25 mouse cellular contexts compared by ENCODE assay signal in genomic region chr15:93619551-93619950, GRCm38 (mm10).
"Had no signal": no experiment of that assay in that cellular context is flagged by ENCODE, and none has a peak within 500 bp of the region (broad histone marks: within the 10 kb centered on the region; RNA-seq: fewer than 3 reads in every experiment).

No protein-coding gene starts in this region.

- H3K4me1 ChIP-seq: hindbrain, embryonic 13.5 days; hindbrain, embryonic 15.5 days had no signal

- H3K9ac ChIP-seq: forebrain, postnatal 0 days; heart, embryonic 13.5 days; heart, embryonic 15.5 days; hindbrain, embryonic 13.5 days; hindbrain, embryonic 15.5 days; intestine, embryonic 15.5 days; kidney, embryonic 15.5 days; limb, embryonic 12.5 days; liver, embryonic 14.5 days had no signal

- H3K27me3 ChIP-seq: heart, embryonic 13.5 days; heart, embryonic 15.5 days; hindbrain, embryonic 13.5 days; hindbrain, embryonic 15.5 days; intestine, embryonic 15.5 days; kidney, embryonic 15.5 days; limb, embryonic 12.5 days had no signal

- H3K4me2 ChIP-seq: heart, embryonic 11.5 days; heart, embryonic 13.5 days; heart, embryonic 15.5 days; hindbrain, embryonic 13.5 days; hindbrain, embryonic 15.5 days; intestine, embryonic 15.5 days; kidney, embryonic 15.5 days; liver, embryonic 11.5 days had no signal

- ATAC-seq: forebrain, postnatal 0 days; hindbrain, postnatal 0 days; intestine, embryonic 15.5 days had no signal

- H3K4me3 ChIP-seq: heart, embryonic 13.5 days; heart, embryonic 15.5 days; hindbrain, embryonic 13.5 days; hindbrain, embryonic 15.5 days; intestine, embryonic 15.5 days; kidney, embryonic 15.5 days had no signal

- H3K36me3 ChIP-seq: heart, embryonic 13.5 days; heart, embryonic 15.5 days; hindbrain, embryonic 13.5 days; hindbrain, embryonic 15.5 days; intestine, embryonic 15.5 days; kidney, embryonic 15.5 days; limb, embryonic 12.5 days had no signal

- H3K27ac ChIP-seq: heart, embryonic 13.5 days; heart, embryonic 15.5 days; hindbrain, embryonic 13.5 days; hindbrain, embryonic 15.5 days; hindbrain, postnatal 0 days; intestine, embryonic 15.5 days; kidney, embryonic 15.5 days; kidney, postnatal 0 days; liver, embryonic 14.5 days had no signal

- DNase-seq: forebrain, postnatal 0 days; gastrocnemius, postnatal 14 days; gastrocnemius, postnatal 36 days; heart, adult 18-20 months; kidney, adult 11 months; kidney, adult 2 months; kidney, adult 9 months; kidney, postnatal 14 days; kidney, postnatal 36 days; layer of hippocampus, adult 9-11 months; layer of hippocampus, postnatal 36 days; left cerebral cortex, postnatal 4 days; liver had no signal

- H3K9me3 ChIP-seq: heart, embryonic 15.5 days; hindbrain, embryonic 15.5 days; intestine, embryonic 15.5 days had no signal
